Mouse (Mus musculus): ENCODE measurements at regions not wholly inside any gene's neighbourhood (a gene's known extent, or its start where the extent isn't known, plus 50 kb on each side); places are given as distances from the start of the nearest gene placed in this dataset.

DNA sequence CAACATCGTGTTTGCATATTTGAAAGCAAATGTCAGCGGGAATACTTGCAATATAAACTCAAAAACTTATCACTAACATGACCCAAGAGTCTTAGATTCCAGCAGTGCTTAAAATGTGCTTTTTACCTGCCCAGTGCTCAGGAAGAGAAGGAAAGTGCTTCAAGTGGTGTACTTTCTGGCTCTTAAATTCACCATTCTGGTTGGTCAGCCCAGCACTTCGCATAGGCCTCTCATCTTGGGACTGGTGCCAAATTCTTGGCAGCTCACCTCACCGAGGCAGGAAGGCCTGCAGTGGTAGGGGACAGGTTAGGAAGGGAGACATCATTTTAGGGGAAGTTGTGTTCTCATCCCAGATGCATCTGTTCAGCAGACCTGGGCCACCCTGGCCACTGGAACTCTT, 1913.3 kb upstream of the Lrrc6 start:
- H3K79me2 ChIP-seq (replicated peaks; ENCODE audit: control insufficient read depth, extremely low read depth, insufficient read depth, poor library complexity, severe bottlenecking): no peaks in the 10 kb centered on the region
- no peak overlapping the region for H3K27ac ChIP-seq (ENCODE audit: insufficient read depth, low read depth)
- no peaks in the 10 kb centered on the region for H3K27me3 ChIP-seq (replicated peaks)
- peaks cover 0 to 6% of the 10 kb centered on the region in 2 experiments; a peak in 1 of 4 replicates for H3K4me1 ChIP-seq (ENCODE audit: control insufficient read depth in 1 of 2, insufficient read depth in 2 of 2)
- H3K4me2 ChIP-seq (ENCODE audit: insufficient read depth, low read depth, poor library complexity, severe bottlenecking): no peak overlapping the region
- TF ChIP-seq MAX (IDR thresholded peaks at IDR 0.05; ENCODE audit: low read length) (no peak), MXI1 (IDR thresholded peaks at IDR 0.05; ENCODE audit: low read depth, low read length) (no peak), CHD2 (IDR thresholded peaks at IDR 0.05; ENCODE audit: low read length) (no peak), MYC (IDR thresholded peaks at IDR 0.05; ENCODE audit: low read depth, low read length) (no peak), SMC3 (IDR thresholded peaks at IDR 0.05; ENCODE audit: low read depth, low read length) (no peak)
- no peak overlapping the region for H3K4me3 ChIP-seq (replicated peaks in 1 of 3; ENCODE audit: low read depth in 2 of 3, low read length in 2 of 3, poor library complexity in 1 of 3)
- H3K36me3 ChIP-seq (replicated peaks in 1 of 2; ENCODE audit: control insufficient read depth in 1 of 2, insufficient read depth in 1 of 2, low read length in 1 of 2): no peaks in the 10 kb centered on the region
- H3K9ac ChIP-seq (ENCODE audit: insufficient read depth, low read depth): no peak overlapping the region
- dilution Hi-C loops (cut with MboI; ENCODE audit: extremely low pct_ligation_motif_present, extremely low pct_unique_long_range_greater_than_20kb, low sequenced_read_pairs): no loop called here
- DNase-seq (ENCODE audit: extremely low read depth): no peak
- no peaks in the 10 kb centered on the region for H3K9me3 ChIP-seq (replicated peaks; ENCODE audit: low read length)
- in situ Hi-C loops (cut with MboI; ENCODE audit: low pct_ligation_motif_present, low pct_unique_long_range_greater_than_20kb, low sequenced_read_pairs): no loop called here

DNA sequence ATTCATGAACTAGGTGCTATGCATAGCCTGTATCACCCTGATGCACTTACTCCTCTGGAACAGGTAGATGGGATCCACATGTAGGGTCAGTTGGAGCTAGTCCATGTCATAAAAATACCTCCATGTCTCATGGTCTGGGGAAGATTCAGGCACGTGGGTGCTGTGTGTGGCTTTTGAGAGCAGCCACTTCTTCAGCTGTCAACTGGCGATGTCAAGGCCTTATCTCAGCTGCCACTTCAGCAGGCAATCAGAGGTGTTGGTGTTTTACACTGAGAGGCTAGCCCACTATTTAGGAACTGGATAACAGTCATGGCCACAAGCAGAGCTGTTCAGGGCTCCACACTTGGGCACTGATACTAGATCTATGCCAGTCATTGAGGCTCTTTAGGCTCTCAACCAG, 1912.0 kb upstream of the Lrrc6 start:
- TF ChIP-seq TCF12 (IDR thresholded peaks at IDR 0.05; ENCODE audit: low read depth, low read length): no peak
- no peak for TF ChIP-seq TBP (conservative IDR thresholded peaks at IDR 0.05; ENCODE audit: low read depth, low read length)
- no peak for TF ChIP-seq SMC3 (IDR thresholded peaks at IDR 0.05; ENCODE audit: low read depth, low read length)
- no peak for TF ChIP-seq NRF1 (IDR thresholded peaks at IDR 0.05; ENCODE audit: low read depth, low read length)
- no peak for TF ChIP-seq ZKSCAN1 (IDR thresholded peaks at IDR 0.05; ENCODE audit: borderline replicate concordance, low read depth, low read length)
- TF ChIP-seq E2F4 (IDR thresholded peaks at IDR 0.05; ENCODE audit: insufficient replicate concordance, low read depth, low read length): no peak
- Histone ChIP-seq H3K9ac (ENCODE audit: insufficient read depth, low read depth) (no peak overlapping the region), H3K27ac (ENCODE audit: insufficient read depth, low read depth) (no peak overlapping the region), H3K4me1 (ENCODE audit: control insufficient read depth in 1 of 2, insufficient read depth in 2 of 2) (peaks cover 0 to 6% of the 10 kb centered on the region in 2 experiments; a peak in 1 of 4 replicates), H3K79me2 (replicated peaks; ENCODE audit: control insufficient read depth, extremely low read depth, insufficient read depth, poor library complexity, severe bottlenecking) (no peaks in the 10 kb centered on the region), H3K4me2 (ENCODE audit: insufficient read depth, low read depth, poor library complexity, severe bottlenecking) (no peak overlapping the region), H3K4me3 (replicated peaks in 1 of 3; ENCODE audit: low read depth in 2 of 3, low read length in 2 of 3, poor library complexity in 1 of 3) (no peak overlapping the region), H3K27me3 (replicated peaks) (no peaks in the 10 kb centered on the region), H3K9me3 (replicated peaks; ENCODE audit: low read length) (no peaks in the 10 kb centered on the region), H3K36me3 (replicated peaks in 1 of 2; ENCODE audit: control insufficient read depth in 1 of 2, insufficient read depth in 1 of 2, low read length in 1 of 2) (no peaks in the 10 kb centered on the region)
- in situ Hi-C loops (cut with MboI; ENCODE audit: low pct_ligation_motif_present, low pct_unique_long_range_greater_than_20kb, low sequenced_read_pairs) (no loop called here), dilution Hi-C loops (cut with MboI; ENCODE audit: extremely low pct_ligation_motif_present, extremely low pct_unique_long_range_greater_than_20kb, low sequenced_read_pairs) (no loop called here)
- no peak for DNase-seq (ENCODE audit: extremely low read depth)

DNA sequence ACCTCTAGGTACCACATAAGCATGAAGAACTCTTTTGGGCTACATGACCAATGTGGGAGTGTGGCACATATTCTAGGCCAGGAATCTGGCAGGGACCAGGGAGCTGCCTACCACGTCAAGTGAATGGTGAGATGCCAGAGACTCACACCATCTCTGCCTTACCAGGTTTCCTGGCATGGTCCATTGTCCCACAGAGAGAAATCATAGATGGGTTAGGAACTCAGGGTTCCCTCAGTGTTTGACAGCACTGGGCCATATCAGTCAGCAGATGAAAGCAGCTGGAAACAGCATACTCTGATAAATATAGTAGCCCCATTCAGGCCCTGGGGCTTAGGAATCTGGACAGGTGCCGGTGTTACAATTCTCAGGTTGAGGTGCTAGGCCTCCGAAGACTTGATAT, 1911.4 kb upstream of the Lrrc6 start:
- H3K9me3 ChIP-seq (replicated peaks; ENCODE audit: low read length): no peaks in the 10 kb centered on the region
- no peak overlapping the region for H3K4me2 ChIP-seq (ENCODE audit: insufficient read depth, low read depth, poor library complexity, severe bottlenecking)
- no peak for TF ChIP-seq PAX5 (IDR thresholded peaks at IDR 0.05; ENCODE audit: low read length)
- no peak for TF ChIP-seq TCF12 (IDR thresholded peaks at IDR 0.05; ENCODE audit: low read depth, low read length)
- TF ChIP-seq UBTF (IDR thresholded peaks at IDR 0.05; ENCODE audit: low read depth, low read length): no peak
- TF ChIP-seq RCOR1 (conservative IDR thresholded peaks at IDR 0.05; ENCODE audit: low read depth, low read length): no peak
- no peaks in the 10 kb centered on the region for H3K36me3 ChIP-seq (replicated peaks in 1 of 2; ENCODE audit: control insufficient read depth in 1 of 2, insufficient read depth in 1 of 2, low read length in 1 of 2)
- no peak for DNase-seq (ENCODE audit: extremely low read depth)
- H3K27ac ChIP-seq (ENCODE audit: insufficient read depth, low read depth): no peak overlapping the region
- in situ Hi-C loops (cut with MboI; ENCODE audit: low pct_ligation_motif_present, low pct_unique_long_range_greater_than_20kb, low sequenced_read_pairs) (no loop called here), dilution Hi-C loops (cut with MboI; ENCODE audit: extremely low pct_ligation_motif_present, extremely low pct_unique_long_range_greater_than_20kb, low sequenced_read_pairs) (no loop called here)
- H3K9ac ChIP-seq (ENCODE audit: insufficient read depth, low read depth): no peak overlapping the region
- H3K4me3 ChIP-seq (replicated peaks in 1 of 3; ENCODE audit: low read depth in 2 of 3, low read length in 2 of 3, poor library complexity in 1 of 3): no peak overlapping the region
- no peaks in the 10 kb centered on the region for H3K27me3 ChIP-seq (replicated peaks)
- H3K4me1 ChIP-seq (ENCODE audit: control insufficient read depth in 1 of 2, insufficient read depth in 2 of 2): peaks cover 0 to 6% of the 10 kb centered on the region in 2 experiments; a peak in 1 of 4 replicates
- H3K79me2 ChIP-seq (replicated peaks; ENCODE audit: control insufficient read depth, extremely low read depth, insufficient read depth, poor library complexity, severe bottlenecking): no peaks in the 10 kb centered on the region

Data from CH12.LX (cell line).